Mouse (Mus musculus) lung, embryonic 15.5 days (tissue): ENCODE data around the gene Hspg2. TPM values are rescaled to one million over a fixed set of nuclear protein-coding genes. Genes with fewer than 3 reads are reported as not detected.

Experiments used
- ATAC-seq: fragments of 200-750 bp; cut with Nextera tagmentation; 2 replicates; pipeline ENCODE4 v1.8.0; 2017; ENCODE audit warnings: moderate number of reproducible peaks, borderline replicate concordance; ENCODE audit not compliant: low FRiP score, low TSS enrichment; ENCODE audit errors: extremely low read depth
- H3K27ac ChIP-seq: fragments of 300-500 bp; sonication (generic); 2 replicates; pipeline ENCODE4 v1.5.1; 2015; ENCODE audit warnings: moderate library complexity, mild to moderate bottlenecking, inconsistent platforms
- H3K27me3 ChIP-seq: fragments of 300-500 bp; sonication (generic); 2 replicates; pipeline ENCODE4 v1.6.1; 2015; ENCODE audit warnings: inconsistent platforms
- H3K36me3 ChIP-seq: fragments of 300-500 bp; sonication (generic); 2 replicates; pipeline ENCODE4 v1.6.1; 2015; ENCODE audit warnings: inconsistent platforms
- H3K4me1 ChIP-seq: fragments of 300-500 bp; sonication (generic); 2 replicates; pipeline ENCODE4 v1.6.1; 2015; ENCODE audit warnings: inconsistent platforms
- H3K4me2 ChIP-seq: fragments of 300-500 bp; sonication (generic); 2 replicates; pipeline ENCODE4 v1.6.1; 2015; ENCODE audit warnings: inconsistent platforms, mild to moderate bottlenecking, moderate library complexity
- H3K4me3 ChIP-seq: fragments of 300-500 bp; sonication (generic); 2 replicates; pipeline ENCODE4 v1.5.1; 2015; ENCODE audit warnings: mild to moderate bottlenecking, inconsistent platforms
- H3K9ac ChIP-seq: fragments of 300-500 bp; sonication (generic); 2 replicates; pipeline ENCODE4 v1.6.1; 2015; ENCODE audit warnings: inconsistent platforms
- H3K9me3 ChIP-seq: fragments of 300-500 bp; sonication (generic); 2 replicates; pipeline ENCODE4 v1.6.1; 2016; ENCODE audit warnings: inconsistent platforms
- WGBS: fragments of 180-500 bp; shearing (Covaris S2); methylation state at CpG from one replicate; pipeline ENCODE4 v1.1.7; 2015; 5-methylcytosine and 5-hydroxymethylcytosine counted together
- polyA plus RNA-seq: library from polyadenylated mRNA; unstranded; fragments of >200 nt; fragmentation: Nextera tagmentation; extraction: Ambion mirVana; gene quantifications from 2 replicates; pipeline ENCODE4 v1.2.1, GENCODE M21; 2015

Hspg2 gene
- polyA plus RNA-seq, 1 experiment from 2014 or later, result 32.0 TPM

DNA sequence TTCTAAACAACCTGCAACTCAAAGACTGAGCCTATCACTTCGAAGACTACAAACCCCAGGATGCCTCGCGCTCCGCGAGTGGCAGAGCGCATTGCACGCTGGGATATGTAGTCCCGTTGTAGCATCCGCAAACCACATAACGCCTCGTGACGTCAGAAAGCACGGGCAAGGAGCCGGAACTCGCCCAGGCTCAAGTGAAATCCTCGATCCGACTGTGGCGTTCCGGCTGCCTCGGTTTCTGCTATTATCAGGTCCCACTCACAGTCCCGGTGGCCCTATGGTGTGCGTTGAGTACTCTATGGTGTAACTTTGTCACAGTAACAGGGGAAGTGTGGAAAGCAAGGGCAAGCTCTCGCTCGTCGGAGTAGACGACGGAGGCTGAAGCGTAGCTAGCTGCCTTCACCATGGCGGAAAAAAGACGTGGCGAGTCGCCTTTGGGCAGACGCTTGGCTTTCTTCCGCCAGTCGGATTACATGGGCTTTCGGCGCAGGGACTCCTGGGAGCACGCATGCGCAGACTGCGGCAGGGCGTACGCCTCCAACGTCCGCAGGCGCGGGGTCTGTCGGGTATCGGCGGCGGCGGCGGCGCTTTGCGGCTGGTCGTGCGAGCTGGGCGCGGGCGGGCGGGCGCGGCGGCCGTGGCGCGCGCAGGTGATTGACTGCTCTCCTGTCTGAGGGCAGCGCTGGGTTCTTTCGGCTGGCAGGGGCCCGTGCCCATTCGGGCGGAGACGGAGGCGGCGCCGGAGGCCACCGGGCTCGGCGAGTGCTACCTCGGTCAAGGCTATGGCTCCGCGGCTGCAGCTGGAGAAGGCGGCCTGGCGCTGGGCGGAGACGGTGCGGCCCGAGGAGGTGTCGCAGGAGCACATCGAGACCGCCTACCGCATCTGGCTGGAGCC lies 125.3 kb downstream of the Hspg2 start, which contains the start of gene Usp48:
TSS of gene Usp48 (plus strand) at position 155 of the 895 bp plus-strand sequence.
- Histone ChIP-seq H3K27ac (peak within 1 kb of the TSS; percentile 99), H3K9ac (peak within 1 kb of the TSS; percentile 81), H3K36me3 (no peaks in the 10 kb centered on the region), H3K9me3 (no peaks in the 10 kb centered on the region), H3K4me2 (peak within 1 kb of the TSS; percentile 76), H3K27me3 (no peaks in the 10 kb centered on the region), H3K4me3 (peak within 1 kb of the TSS; percentile 79), H3K4me1 (peaks cover 18% of the 10 kb centered on the region)
- ATAC-seq, result peak; percentile 95
- WGBS, result under 1% methylated on average over 91 of the region's 92 CpGs

DNA sequence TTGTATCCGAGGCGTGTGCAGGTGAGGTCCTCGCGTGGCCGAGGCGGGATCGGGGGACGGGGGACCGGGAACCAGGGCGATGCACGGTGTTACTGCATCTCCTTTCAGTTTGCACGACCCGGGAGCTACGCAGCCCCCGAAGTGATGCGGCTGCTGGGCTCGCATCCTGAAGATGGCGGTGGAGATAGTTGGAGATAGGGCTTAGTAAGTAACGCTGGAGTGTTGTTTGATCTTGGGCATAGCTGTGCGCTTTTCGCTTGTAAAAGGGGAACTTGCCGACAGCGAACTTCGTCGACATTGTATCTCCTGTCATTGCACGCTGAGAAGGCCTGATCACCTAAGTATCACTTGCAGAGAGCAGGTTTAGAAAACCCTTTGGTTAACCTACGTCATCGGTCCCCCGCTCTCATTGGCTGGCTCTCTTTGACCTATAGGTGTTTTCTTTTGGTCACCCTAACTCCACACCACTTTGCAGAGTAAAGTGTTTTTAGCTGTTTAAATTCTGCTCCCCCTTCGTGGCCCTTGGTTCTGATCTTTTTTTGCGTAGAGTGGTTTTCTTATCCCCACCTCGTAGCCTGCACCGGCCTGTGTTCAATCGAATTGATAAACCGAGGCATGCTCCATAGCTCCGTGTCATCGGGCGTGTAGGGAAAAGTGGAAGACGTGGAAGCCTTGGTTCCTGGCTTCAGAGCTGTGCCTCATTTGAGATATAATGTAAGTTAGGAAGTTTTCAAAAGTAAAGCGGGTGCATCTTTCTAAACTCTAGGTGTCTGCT lies 126.1 kb downstream of the Hspg2 start:
- Histone ChIP-seq H3K9ac (peak overlapping the region; percentile 81), H3K4me2 (peak overlapping the region; percentile 76), H3K4me1 (peaks cover 23% of the 10 kb centered on the region), H3K36me3 (no peaks in the 10 kb centered on the region), H3K27me3 (no peaks in the 10 kb centered on the region), H3K9me3 (no peaks in the 10 kb centered on the region), H3K27ac (peak overlapping the region; percentile 99), H3K4me3 (peak overlapping the region; percentile 79)
- no peak for ATAC-seq
- WGBS, result 1% methylated on average over 40 of the region's 40 CpGs

DNA sequence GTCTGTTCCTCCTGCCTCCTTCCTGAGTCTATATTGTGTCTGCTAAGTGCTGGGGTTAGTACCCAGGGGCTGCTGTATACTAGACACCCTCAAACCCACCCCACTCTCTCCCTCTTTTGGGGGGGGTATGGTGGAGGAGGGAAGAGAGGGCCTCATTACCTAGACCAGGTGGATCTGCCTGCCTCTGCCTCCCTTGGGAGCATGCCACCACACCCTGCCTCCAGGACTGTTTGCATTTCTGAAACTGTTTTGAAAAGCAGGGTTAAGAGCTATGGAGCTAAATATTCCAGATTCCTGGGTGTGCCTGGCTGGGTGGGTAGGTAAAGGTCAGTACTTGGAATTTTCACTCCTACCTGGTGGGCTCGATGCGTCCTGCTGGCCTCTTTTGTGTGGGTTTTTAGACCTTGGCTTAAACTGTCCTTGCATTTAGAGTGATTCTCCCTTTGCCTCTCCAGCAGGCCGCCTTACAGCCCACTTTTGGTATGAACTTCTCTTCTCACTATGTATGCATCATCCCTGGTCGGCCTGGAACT lies 128.6 kb downstream of the Hspg2 start:
- Histone ChIP-seq H3K36me3 (no peaks in the 10 kb centered on the region), H3K9ac (no peak overlapping the region), H3K27me3 (no peaks in the 10 kb centered on the region), H3K4me3 (no peak overlapping the region), H3K27ac (no peak overlapping the region), H3K4me2 (no peak overlapping the region), H3K4me1 (peaks cover 24% of the 10 kb centered on the region), H3K9me3 (no peaks in the 10 kb centered on the region)
- no peak for ATAC-seq
- 86% methylated on average over 4 of the region's 4 CpGs for WGBS

DNA sequence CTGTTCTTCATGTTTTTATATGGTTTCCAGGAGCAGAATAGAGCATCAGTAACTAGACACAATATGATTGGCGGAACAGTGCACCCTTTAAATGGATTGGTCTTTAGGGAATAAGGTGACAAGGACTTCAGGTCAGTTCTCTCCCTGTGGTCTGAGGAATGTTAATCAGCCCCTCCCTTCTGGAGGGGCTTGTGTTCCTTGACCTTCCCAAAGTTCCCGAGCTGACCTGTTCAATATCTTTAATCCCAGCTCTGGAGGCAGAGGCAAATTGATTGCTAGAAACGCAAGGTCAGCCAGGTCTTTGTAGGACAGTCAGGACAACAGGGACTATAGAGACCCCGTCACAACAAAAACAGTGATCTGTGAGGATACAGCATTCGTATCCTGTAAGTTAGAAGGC lies 130.0 kb downstream of the Hspg2 start:
- no peaks in the 10 kb centered on the region for H3K27me3 ChIP-seq
- no peak overlapping the region for H3K4me3 ChIP-seq
- no peak for ATAC-seq
- no peaks in the 10 kb centered on the region for H3K36me3 ChIP-seq
- no peak overlapping the region for H3K27ac ChIP-seq
- no peak overlapping the region for H3K9ac ChIP-seq
- H3K4me2 ChIP-seq, result no peak overlapping the region
- WGBS, result 76% methylated on average over 5 of the region's 5 CpGs
- H3K9me3 ChIP-seq, result no peaks in the 10 kb centered on the region
- peaks cover 24% of the 10 kb centered on the region for H3K4me1 ChIP-seq

- Histone ChIP-seq H3K36me3 (peaks cover 31% of the 10 kb centered on the region), H3K27me3 (no peaks in the 10 kb centered on the region), H3K9ac (no peak overlapping the region), H3K9me3 (no peaks in the 10 kb centered on the region), H3K27ac (no peak overlapping the region), H3K4me3 (no peak overlapping the region), H3K4me2 (no peak overlapping the region), H3K4me1 (peaks cover 6% of the 10 kb centered on the region; the same call in 1 of the 2 replicates)
- WGBS, result 73% methylated on average over 11 of the region's 11 CpGs
- no peak for ATAC-seq
Observed at GRCm38 (mm10) chr4:137603449-137604171, 135.0 kb downstream of the Hspg2 start.

- H3K27ac ChIP-seq, result no peak overlapping the region
- no peak overlapping the region for H3K4me2 ChIP-seq
- ATAC-seq, result no peak
- no peak overlapping the region for H3K4me3 ChIP-seq
- peaks cover 8% of the 10 kb centered on the region; the same call in 1 of the 2 replicates for H3K4me1 ChIP-seq
- WGBS, result 84% methylated on average over 2 of the region's 2 CpGs
- H3K9ac ChIP-seq, result no peak overlapping the region
- peaks cover 58% of the 10 kb centered on the region for H3K36me3 ChIP-seq
- no peaks in the 10 kb centered on the region for H3K9me3 ChIP-seq
- no peaks in the 10 kb centered on the region for H3K27me3 ChIP-seq
Observed at GRCm38 (mm10) chr4:137607023-137607422, 138.5 kb downstream of the Hspg2 start.

DNA sequence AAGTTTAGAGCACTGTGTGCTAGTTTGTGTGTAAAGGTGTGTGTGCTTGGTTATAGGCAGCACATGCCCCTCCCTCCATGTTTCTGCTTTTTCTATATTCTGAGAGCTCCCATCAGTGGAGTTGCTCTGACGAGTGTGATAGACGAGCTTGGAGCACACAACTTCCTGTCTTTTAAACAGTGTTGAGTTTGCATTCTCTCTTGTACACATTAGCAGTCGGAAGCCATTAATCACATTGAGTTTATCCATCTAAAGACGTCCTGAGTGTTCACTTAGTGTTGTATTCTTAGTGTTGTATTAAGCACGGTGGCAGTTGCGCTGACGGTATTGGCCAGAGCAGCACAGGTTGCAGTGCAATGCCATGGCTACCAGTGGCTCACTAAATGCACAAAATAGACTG lies 140.7 kb downstream of the Hspg2 start:
- Histone ChIP-seq H3K4me1 (peaks cover 8% of the 10 kb centered on the region; the same call in 1 of the 2 replicates), H3K4me3 (no peak overlapping the region), H3K27ac (no peak overlapping the region), H3K27me3 (no peaks in the 10 kb centered on the region), H3K9me3 (no peaks in the 10 kb centered on the region), H3K4me2 (no peak overlapping the region), H3K9ac (no peak overlapping the region), H3K36me3 (peaks cover 80% of the 10 kb centered on the region)
- WGBS, result 44% methylated on average over 7 of the region's 7 CpGs
- ATAC-seq, result no peak; the same call in 1 of the 2 replicates

- Histone ChIP-seq H3K4me3 (no peak overlapping the region), H3K36me3 (peaks cover 85% of the 10 kb centered on the region), H3K4me2 (no peak overlapping the region), H3K9ac (no peak overlapping the region), H3K9me3 (no peaks in the 10 kb centered on the region), H3K27me3 (no peaks in the 10 kb centered on the region), H3K27ac (no peak overlapping the region), H3K4me1 (peaks cover 8% of the 10 kb centered on the region; the same call in 1 of the 2 replicates)
- no peak for ATAC-seq
- 66% methylated on average over 7 of the region's 7 CpGs for WGBS
Observed at GRCm38 (mm10) chr4:137609702-137610101, 141.1 kb downstream of the Hspg2 start.

- no peak overlapping the region for H3K9ac ChIP-seq
- H3K36me3 ChIP-seq, result peaks cover 84% of the 10 kb centered on the region
- H3K4me1 ChIP-seq, result peaks cover 8% of the 10 kb centered on the region; the same call in 1 of the 2 replicates
- no peak for ATAC-seq
- no peaks in the 10 kb centered on the region for H3K9me3 ChIP-seq
- no peak overlapping the region for H3K4me2 ChIP-seq
- WGBS, result 67% methylated on average over 15 of the region's 15 CpGs
- no peak overlapping the region for H3K4me3 ChIP-seq
- no peaks in the 10 kb centered on the region for H3K27me3 ChIP-seq
- no peak overlapping the region for H3K27ac ChIP-seq
Observed at GRCm38 (mm10) chr4:137610256-137610655, 141.7 kb downstream of the Hspg2 start.
